Mouse (Mus musculus) megakaryocyte, embryonic 14.5 days (primary cell): ENCODE data around the gene Apom. TPM values are rescaled to one million over a fixed set of nuclear protein-coding genes. Genes with fewer than 3 reads are reported as not detected.

Experiments used
- H3K27me3 ChIP-seq: replicated peaks from 2 replicates; pipeline ENCODE3; 2012; ENCODE audit warnings: inconsistent platforms
- H3K36me3 ChIP-seq: replicated peaks from 2 replicates; pipeline ENCODE3; 2012; ENCODE audit warnings: low read length, inconsistent platforms, mixed read lengths
- H3K4me1 ChIP-seq: 2 replicates; pipeline ENCODE4 v1.6.1; 2012; ENCODE audit warnings: inconsistent platforms
- H3K4me3 ChIP-seq: replicated peaks from 2 replicates; pipeline ENCODE3; 2012; ENCODE audit warnings: moderate library complexity, mild to moderate bottlenecking, inconsistent platforms
- H3K9me3 ChIP-seq: 2 replicates; pipeline ENCODE4 v1.6.1; 2012; ENCODE audit warnings: inconsistent platforms
- FLI1 ChIP-seq: IDR thresholded peaks from 2 replicates; pipeline ENCODE4 v1.6.1; 2012; ENCODE audit warnings: low read length, inconsistent platforms, mixed read lengths
- GATA1 ChIP-seq: IDR thresholded peaks from 3 replicates; pipeline ENCODE4 v1.6.1; 2012; ENCODE audit warnings: mixed read lengths, low read length, inconsistent platforms, borderline replicate concordance
- polyA plus RNA-seq: library from polyadenylated mRNA; stranded (reverse); fragments of >175 nt; gene quantifications from 2 replicates; pipeline ENCODE4 v1.2.3, GENCODE M21; 2012; ENCODE audit warnings: low replicate concordance; ENCODE audit not compliant: insufficient read depth

Gene Apom
- polyA plus RNA-seq, 1 experiment, result not detected

GRCm38 (mm10) chr17:35120745-35121142, 11.1 kb downstream of the Apom start:
- no peaks in the 10 kb centered on the region for H3K27me3 ChIP-seq
- no peaks in the 10 kb centered on the region for H3K9me3 ChIP-seq
- peak overlapping the region; percentile 99 for H3K4me3 ChIP-seq
- TF ChIP-seq FLI1 (no peak), GATA1 (no peak)
- peaks cover 57% of the 10 kb centered on the region for H3K4me1 ChIP-seq
- H3K36me3 ChIP-seq, result peaks cover 61% of the 10 kb centered on the region

- H3K4me3 ChIP-seq, result peak within 1 kb of the TSS; percentile 11
- peaks cover 72% of the 10 kb centered on the region for H3K4me1 ChIP-seq
- H3K9me3 ChIP-seq, result no peaks in the 10 kb centered on the region
- H3K36me3 ChIP-seq, result peaks cover 59% of the 10 kb centered on the region
- H3K27me3 ChIP-seq, result peaks cover 26% of the 10 kb centered on the region
- TF ChIP-seq GATA1, result no peak
- no peak for TF ChIP-seq FLI1
Measured at GRCm38 (mm10) chr17:35115046-35116019, 16.5 kb downstream of the Apom start, which contains the start of gene Ly6g5b. Gene Ly6g5b (minus strand): TSS chr17:35115428.

- Histone ChIP-seq H3K36me3 (peaks cover 29% of the 10 kb centered on the region), H3K4me3 (no peak overlapping the region), H3K9me3 (no peaks in the 10 kb centered on the region), H3K27me3 (peaks cover 31% of the 10 kb centered on the region), H3K4me1 (peaks cover 54% of the 10 kb centered on the region)
- TF ChIP-seq FLI1 (no peak), GATA1 (no peak)
Measured at GRCm38 (mm10) chr17:35111774-35112173, 20.1 kb downstream of the Apom start.

- H3K36me3 ChIP-seq, result peaks cover 20% of the 10 kb centered on the region
- H3K4me1 ChIP-seq, result peaks cover 55% of the 10 kb centered on the region
- no peaks in the 10 kb centered on the region for H3K9me3 ChIP-seq
- no peak within 1 kb of the TSS for H3K4me3 ChIP-seq
- H3K27me3 ChIP-seq, result peaks cover 31% of the 10 kb centered on the region
- TF ChIP-seq GATA1 (no peak), FLI1 (no peak)
Measured at GRCm38 (mm10) chr17:35108097-35108496, 23.8 kb downstream of the Apom start, which contains the start of gene Ly6g5c. Gene Ly6g5c (plus strand): TSS chr17:35108279.

- no peak overlapping the region for H3K4me3 ChIP-seq
- peaks cover 16% of the 10 kb centered on the region for H3K27me3 ChIP-seq
- H3K4me1 ChIP-seq, result peaks cover 58% of the 10 kb centered on the region
- H3K9me3 ChIP-seq, result no peaks in the 10 kb centered on the region
- TF ChIP-seq FLI1 (no peak), GATA1 (no peak)
- H3K36me3 ChIP-seq, result peaks cover 36% of the 10 kb centered on the region
Measured at GRCm38 (mm10) chr17:35106522-35106921, 25.3 kb downstream of the Apom start.

GRCm38 (mm10) chr17:35105740-35106389, 26.0 kb downstream of the Apom start:
- Histone ChIP-seq H3K4me1 (peaks cover 61% of the 10 kb centered on the region), H3K36me3 (peaks cover 42% of the 10 kb centered on the region), H3K9me3 (no peaks in the 10 kb centered on the region), H3K4me3 (peak overlapping the region; percentile 51), H3K27me3 (peaks cover 10% of the 10 kb centered on the region)
- TF ChIP-seq GATA1 (no peak), FLI1 (no peak)

- no peaks in the 10 kb centered on the region for H3K9me3 ChIP-seq
- peaks cover 53% of the 10 kb centered on the region for H3K36me3 ChIP-seq
- H3K27me3 ChIP-seq, result peaks cover 5% of the 10 kb centered on the region
- TF ChIP-seq FLI1 (no peak), GATA1 (no peak)
- peaks cover 67% of the 10 kb centered on the region for H3K4me1 ChIP-seq
- H3K4me3 ChIP-seq, result peak overlapping the region; percentile 65
Measured at GRCm38 (mm10) chr17:35104754-35105153, 27.1 kb downstream of the Apom start.

GRCm38 (mm10) chr17:35104079-35104478, 27.8 kb downstream of the Apom start:
- H3K4me1 ChIP-seq, result peaks cover 74% of the 10 kb centered on the region
- TF ChIP-seq GATA1, result no peak
- no peak for TF ChIP-seq FLI1
- H3K36me3 ChIP-seq, result peaks cover 60% of the 10 kb centered on the region
- H3K27me3 ChIP-seq, result peaks cover 3% of the 10 kb centered on the region
- no peaks in the 10 kb centered on the region for H3K9me3 ChIP-seq
- no peak overlapping the region for H3K4me3 ChIP-seq

- Histone ChIP-seq H3K4me1 (peaks cover 78% of the 10 kb centered on the region), H3K36me3 (peaks cover 68% of the 10 kb centered on the region), H3K27me3 (no peaks in the 10 kb centered on the region), H3K9me3 (no peaks in the 10 kb centered on the region), H3K4me3 (no peak overlapping the region)
- no peak for TF ChIP-seq GATA1
- no peak for TF ChIP-seq FLI1
Measured at GRCm38 (mm10) chr17:35103221-35103690, 28.6 kb downstream of the Apom start.

- TF ChIP-seq GATA1 (no peak), FLI1 (no peak)
- peaks cover 78% of the 10 kb centered on the region for H3K36me3 ChIP-seq
- peaks cover 81% of the 10 kb centered on the region for H3K4me1 ChIP-seq
- no peaks in the 10 kb centered on the region for H3K27me3 ChIP-seq
- peak overlapping the region; percentile 38 for H3K4me3 ChIP-seq
- H3K9me3 ChIP-seq, result no peaks in the 10 kb centered on the region
Measured at GRCm38 (mm10) chr17:35102299-35102698, 29.6 kb downstream of the Apom start.
